Mouse (Mus musculus): Measurements from ENCODE around the gene Myt1l.

Gene Myt1l

GRCm38 (mm10) chr12:29657061-29657460 lies 128.9 kb downstream of the Myt1l start:
- no peak for DNase-seq

- DNase-seq: no peak
These were observed 129.7 kb downstream of the Myt1l start for GRCm38 (mm10) chr12:29657870-29658269.

GRCm38 (mm10) chr12:29671984-29672383 lies 143.8 kb downstream of the Myt1l start:
- no peak for DNase-seq

- DNase-seq: peak; percentile 53
These were observed 147.6 kb downstream of the Myt1l start for GRCm38 (mm10) chr12:29675594-29676362.

- no peak for DNase-seq
These were observed 154.2 kb downstream of the Myt1l start for GRCm38 (mm10) chr12:29682384-29682783.

GRCm38 (mm10) chr12:29682946-29683345 lies 154.8 kb downstream of the Myt1l start:
- DNase-seq: no peak

GRCm38 (mm10) chr12:29686241-29686640 lies 158.1 kb downstream of the Myt1l start:
- no peak for DNase-seq

GRCm38 (mm10) chr12:29691566-29691965 lies 163.4 kb downstream of the Myt1l start:
- DNase-seq: no peak

GRCm38 (mm10) chr12:29695194-29695593 lies 167.0 kb downstream of the Myt1l start:
- peak; percentile 36 for DNase-seq

- no peak for DNase-seq
These were observed 169.6 kb downstream of the Myt1l start for GRCm38 (mm10) chr12:29697526-29698500.

- DNase-seq: no peak
These were observed 170.4 kb downstream of the Myt1l start for GRCm38 (mm10) chr12:29698541-29698940.

GRCm38 (mm10) chr12:29698976-29699375 lies 170.8 kb downstream of the Myt1l start:
- no peak for DNase-seq

- DNase-seq: no peak
These were observed 171.2 kb downstream of the Myt1l start for GRCm38 (mm10) chr12:29699386-29699785.

- no peak for DNase-seq
These were observed 171.8 kb downstream of the Myt1l start for GRCm38 (mm10) chr12:29700026-29700425.

GRCm38 (mm10) chr12:29701076-29701475 lies 172.9 kb downstream of the Myt1l start:
- DNase-seq: no peak

GRCm38 (mm10) chr12:29701731-29702316 lies 173.6 kb downstream of the Myt1l start:
- no peak for DNase-seq

GRCm38 (mm10) chr12:29702626-29703025 lies 174.4 kb downstream of the Myt1l start:
- DNase-seq: peak; percentile 64

GRCm38 (mm10) chr12:29703541-29703940 lies 175.4 kb downstream of the Myt1l start:
- DNase-seq: no peak

GRCm38 (mm10) chr12:29707094-29707493 lies 178.9 kb downstream of the Myt1l start:
- no peak for DNase-seq

- DNase-seq: no peak
These were observed 180.0 kb downstream of the Myt1l start for GRCm38 (mm10) chr12:29708166-29708565.

- no peak for DNase-seq
These were observed 184.9 kb downstream of the Myt1l start for GRCm38 (mm10) chr12:29712795-29713721.

- DNase-seq: peak; percentile 84
These were observed 195.6 kb downstream of the Myt1l start for GRCm38 (mm10) chr12:29723722-29724338.

Measured in cerebellum, adult 11-12 months (tissue).